Mouse (Mus musculus) lung, embryonic 15.5 days (tissue): ENCODE measurements around the gene Ifit1bl1. TPM values are rescaled to one million over a fixed set of nuclear protein-coding genes. Genes with fewer than 3 reads are reported as not detected.
A peak's percentile ranks its signal among the peaks of the same experiment; 100 is the strongest.
"Not testable (repeated sequence)": the region's sequence is repeated elsewhere in the genome, so short reads cannot be mapped to it uniquely, and the experiment has no call there.

Experiments
- ATAC-seq: fragments of 200-750 bp; cut with Nextera tagmentation; 2 replicates; pipeline ENCODE4 v1.8.0; 2017; ENCODE audit warnings: moderate number of reproducible peaks, borderline replicate concordance; ENCODE audit not compliant: low FRiP score, low TSS enrichment; ENCODE audit errors: extremely low read depth
- H3K27ac ChIP-seq: fragments of 300-500 bp; sonication (generic); 2 replicates; pipeline ENCODE4 v1.5.1; 2015; ENCODE audit warnings: moderate library complexity, mild to moderate bottlenecking, inconsistent platforms
- H3K27me3 ChIP-seq: fragments of 300-500 bp; sonication (generic); 2 replicates; pipeline ENCODE4 v1.6.1; 2015; ENCODE audit warnings: inconsistent platforms
- H3K36me3 ChIP-seq: fragments of 300-500 bp; sonication (generic); 2 replicates; pipeline ENCODE4 v1.6.1; 2015; ENCODE audit warnings: inconsistent platforms
- H3K4me1 ChIP-seq: fragments of 300-500 bp; sonication (generic); 2 replicates; pipeline ENCODE4 v1.6.1; 2015; ENCODE audit warnings: inconsistent platforms
- H3K4me2 ChIP-seq: fragments of 300-500 bp; sonication (generic); 2 replicates; pipeline ENCODE4 v1.6.1; 2015; ENCODE audit warnings: inconsistent platforms, mild to moderate bottlenecking, moderate library complexity
- H3K4me3 ChIP-seq: fragments of 300-500 bp; sonication (generic); 2 replicates; pipeline ENCODE4 v1.5.1; 2015; ENCODE audit warnings: mild to moderate bottlenecking, inconsistent platforms
- H3K9ac ChIP-seq: fragments of 300-500 bp; sonication (generic); 2 replicates; pipeline ENCODE4 v1.6.1; 2015; ENCODE audit warnings: inconsistent platforms
- H3K9me3 ChIP-seq: fragments of 300-500 bp; sonication (generic); 2 replicates; pipeline ENCODE4 v1.6.1; 2016; ENCODE audit warnings: inconsistent platforms
- WGBS: fragments of 180-500 bp; shearing (Covaris S2); methylation state at CpG from one replicate; pipeline ENCODE4 v1.1.7; 2015; 5-methylcytosine and 5-hydroxymethylcytosine counted together
- polyA plus RNA-seq: library from polyadenylated mRNA; unstranded; fragments of >200 nt; fragmentation: Nextera tagmentation; extraction: Ambion mirVana; gene quantifications from 2 replicates; pipeline ENCODE4 v1.2.1, GENCODE M21; 2015

Gene Ifit1bl1
- polyA plus RNA-seq, 1 experiment from 2014 or later: 0.54 TPM

DNA sequence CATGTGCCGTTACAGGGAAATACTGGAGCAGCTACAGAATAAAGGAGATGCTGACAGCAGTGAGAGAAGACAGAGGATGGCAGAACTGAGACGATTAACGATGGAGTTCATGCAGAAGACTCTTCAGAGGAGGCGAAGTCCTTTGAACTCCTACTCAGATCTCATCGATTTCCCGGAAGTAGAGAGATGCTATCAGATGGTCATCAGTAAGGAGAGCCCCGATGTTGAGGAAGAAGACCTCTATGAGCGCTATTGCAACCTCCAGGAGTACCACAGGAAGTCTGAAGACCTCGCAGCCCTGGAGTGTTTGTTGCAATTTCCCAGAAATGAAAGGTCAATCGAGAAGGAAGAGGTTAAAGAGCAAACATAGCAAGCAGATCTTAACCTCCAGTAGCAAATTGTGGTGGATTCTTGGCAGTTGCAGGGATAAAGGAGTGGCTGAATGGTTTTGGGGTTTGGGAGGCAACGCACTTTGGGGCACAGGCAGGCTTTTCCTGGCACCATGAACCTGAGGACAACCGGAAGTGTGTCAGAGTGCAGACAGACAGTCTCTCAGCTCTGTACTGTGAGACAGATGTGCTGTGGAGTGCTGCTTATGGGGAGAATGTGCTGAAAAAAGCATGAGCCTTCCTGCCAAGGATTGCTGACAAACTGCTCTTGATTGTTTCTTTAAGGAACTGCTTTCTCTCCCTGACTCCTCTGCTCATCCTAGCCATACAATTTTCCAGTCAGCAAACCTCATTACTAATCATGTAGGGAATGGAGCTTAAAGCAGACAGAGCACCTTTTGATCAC lies 13.7 kb downstream of the Ifit1bl1 start:
- WGBS: 66% methylated on average over 9 of the region's 12 CpGs
- H3K4me1 ChIP-seq, H3K36me3 ChIP-seq, H3K27me3 ChIP-seq, H3K4me2 ChIP-seq, H3K4me3 ChIP-seq, H3K27ac ChIP-seq, H3K9me3 ChIP-seq, H3K9ac ChIP-seq: not testable (repeated sequence)
- 0 out of 2 replicates have a peak, but pooled peaks have one; percentile 16 for ATAC-seq

- 52% methylated on average over 5 of the region's 5 CpGs for WGBS
- not testable (repeated sequence) for H3K36me3 ChIP-seq, H3K27ac ChIP-seq, H3K4me3 ChIP-seq, H3K9me3 ChIP-seq, ATAC-seq, H3K4me2 ChIP-seq, H3K9ac ChIP-seq, H3K4me1 ChIP-seq, H3K27me3 ChIP-seq
Measured at GRCm38 (mm10) chr19:34585740-34586458, 15.9 kb downstream of the Ifit1bl1 start.

DNA sequence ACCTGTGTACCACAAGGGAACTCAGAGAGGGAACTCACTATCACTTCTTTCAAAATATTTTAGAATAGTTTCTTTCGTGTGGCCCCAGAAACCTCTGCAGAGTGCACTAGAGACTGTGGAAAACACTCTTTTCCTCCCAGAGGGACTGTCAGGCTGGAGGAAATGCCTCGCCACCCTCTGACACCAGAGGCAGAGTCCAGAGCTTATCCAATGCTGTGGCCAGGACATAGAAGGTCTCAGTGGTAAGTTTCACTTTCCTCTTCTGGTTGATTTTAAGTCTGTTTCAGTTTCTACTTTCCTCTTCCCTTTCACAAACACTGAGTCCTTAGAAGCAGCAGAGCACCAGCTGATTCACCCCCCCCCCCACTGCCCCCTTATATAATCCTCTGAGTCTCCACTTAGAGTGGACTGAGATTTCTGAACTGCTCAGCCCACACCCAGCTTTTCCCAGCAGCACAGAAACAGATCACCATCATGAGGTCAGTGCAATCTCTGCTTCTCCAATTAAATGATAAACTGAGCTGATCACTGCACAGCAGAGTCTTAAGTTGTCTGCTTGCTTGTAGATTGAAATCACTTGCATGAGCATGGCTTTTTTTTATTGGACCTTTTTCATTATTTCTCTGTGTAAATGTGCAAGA lies 18.5 kb downstream of the Ifit1bl1 start, which contains the start of gene Ifit3:
Gene Ifit3 (plus strand): TSS at position 406 of the 641 bp plus-strand sequence.
- H3K36me3 ChIP-seq, H3K4me3 ChIP-seq, H3K4me1 ChIP-seq, H3K9ac ChIP-seq, ATAC-seq, H3K9me3 ChIP-seq, H3K27ac ChIP-seq, H3K4me2 ChIP-seq, H3K27me3 ChIP-seq: not testable (repeated sequence)
- WGBS: 37% methylated on average over 2 of the region's 2 CpGs

DNA sequence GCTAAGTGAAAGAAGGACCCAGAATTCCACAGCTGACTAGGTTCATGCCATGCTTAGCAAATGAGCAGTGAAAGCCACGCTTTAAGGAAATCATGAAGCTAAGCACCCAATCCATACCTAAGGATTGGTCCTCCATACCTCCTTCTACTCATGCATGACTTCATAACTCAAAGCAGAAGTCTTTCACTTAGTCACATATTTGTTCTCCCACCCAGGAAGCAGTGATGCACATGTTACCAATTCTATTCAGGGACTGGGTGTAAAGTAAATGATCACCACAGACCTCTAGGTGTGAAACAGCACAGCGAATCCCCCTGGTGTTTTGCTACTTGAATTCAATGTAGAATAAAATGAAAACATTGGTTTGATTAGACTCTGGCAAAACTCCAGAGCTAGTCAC lies 19.1 kb downstream of the Ifit1bl1 start:
- 75% methylated on average over 2 of the region's 2 CpGs for WGBS

GRCm38 (mm10) chr19:34577121-34577520 lies 24.6 kb downstream of the Ifit1bl1 start:
- ATAC-seq: no peak
- Histone ChIP-seq H3K4me2 (no peak overlapping the region), H3K9ac (no peak overlapping the region), H3K27ac (0 out of 2 replicates have a peak overlapping the region, but pooled peaks have one; percentile 41), H3K9me3 (no peaks in the 10 kb centered on the region), H3K27me3 (no peaks in the 10 kb centered on the region), H3K36me3 (peaks cover 3% of the 10 kb centered on the region; the same call in 1 of the 2 replicates), H3K4me3 (no peak overlapping the region), H3K4me1 (no peaks in the 10 kb centered on the region)
- 46% methylated on average over 1 of the region's 1 CpGs for WGBS

More for the DNA sequence above, 19.1 kb downstream of the Ifit1bl1 start:
- not testable (repeated sequence) for H3K9ac ChIP-seq, H3K4me3 ChIP-seq, H3K27me3 ChIP-seq, ATAC-seq, H3K4me1 ChIP-seq, H3K36me3 ChIP-seq, H3K9me3 ChIP-seq, H3K27ac ChIP-seq, H3K4me2 ChIP-seq

- no peak overlapping the region for H3K4me3 ChIP-seq
- WGBS: 92% methylated on average over 5 of the region's 5 CpGs
- H3K4me1 ChIP-seq: peaks cover 5% of the 10 kb centered on the region; the same call in 1 of the 2 replicates
- no peak for ATAC-seq
- peaks cover 3% of the 10 kb centered on the region; the same call in 1 of the 2 replicates for H3K36me3 ChIP-seq
- no peak overlapping the region for H3K27ac ChIP-seq
- no peaks in the 10 kb centered on the region for H3K27me3 ChIP-seq
- H3K4me2 ChIP-seq: no peak overlapping the region
- H3K9ac ChIP-seq: no peak overlapping the region
- no peaks in the 10 kb centered on the region for H3K9me3 ChIP-seq
Measured at GRCm38 (mm10) chr19:34573650-34574049, 28.1 kb downstream of the Ifit1bl1 start.

DNA sequence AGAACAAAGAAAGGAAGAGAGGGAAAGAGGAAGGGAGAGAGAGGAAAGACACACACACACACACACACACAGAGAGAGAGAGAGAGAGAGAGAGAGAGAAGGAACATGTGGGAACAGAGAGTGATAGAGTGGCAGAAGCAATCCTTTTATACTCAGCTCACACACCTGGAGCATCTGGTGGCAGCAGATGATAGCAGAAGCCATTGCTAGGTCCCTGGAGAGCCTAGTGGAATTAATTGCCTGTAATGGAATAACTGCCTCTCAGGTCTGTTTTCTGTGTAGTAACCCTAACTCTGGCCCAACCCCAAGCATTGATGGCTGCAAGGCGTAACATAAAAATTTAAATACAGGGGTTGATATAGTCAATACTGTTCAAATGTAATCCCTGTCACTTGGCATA lies 30.7 kb downstream of the Ifit1bl1 start:
- ATAC-seq: no peak
- Histone ChIP-seq H3K27me3 (no peaks in the 10 kb centered on the region), H3K27ac (no peak overlapping the region), H3K9ac (no peak overlapping the region), H3K4me1 (peaks cover 5% of the 10 kb centered on the region; the same call in 1 of the 2 replicates), H3K36me3 (peaks cover 3% of the 10 kb centered on the region; the same call in 1 of the 2 replicates), H3K9me3 (no peaks in the 10 kb centered on the region), H3K4me3 (no peak overlapping the region), H3K4me2 (no peak overlapping the region)
- WGBS: 89% methylated on average over 1 of the region's 1 CpGs

DNA sequence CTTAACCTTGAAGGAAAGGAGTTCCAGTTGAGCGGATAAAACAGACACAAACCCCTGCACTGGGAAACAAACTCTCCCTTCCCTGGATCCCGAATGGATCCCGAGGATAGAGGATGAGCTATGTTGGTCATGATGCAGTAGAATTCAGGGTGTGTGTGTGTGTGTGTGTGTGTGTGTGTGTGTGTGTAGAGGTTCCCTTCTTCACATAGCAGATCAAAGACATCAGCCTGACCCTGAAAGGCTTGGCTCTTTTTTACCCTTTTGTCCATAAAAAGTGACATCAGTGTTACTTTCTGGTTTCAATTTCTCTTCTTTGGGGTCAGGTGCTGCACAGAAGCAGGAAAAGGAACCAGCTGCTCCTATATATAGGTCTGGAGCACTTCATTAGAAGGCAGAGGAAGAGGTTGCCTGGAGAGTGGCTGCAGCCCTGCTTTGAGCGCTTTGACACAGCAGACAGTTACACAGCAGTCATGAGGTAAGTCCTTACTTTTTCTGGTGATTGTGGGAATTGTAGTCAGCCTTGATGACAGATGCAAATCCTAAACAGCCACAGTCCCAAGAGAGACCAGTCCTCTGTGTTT lies 31.8 kb downstream of the Ifit1bl1 start:
- Histone ChIP-seq H3K27me3 (no peaks in the 10 kb centered on the region), H3K27ac (no peak overlapping the region), H3K36me3 (peaks cover 3% of the 10 kb centered on the region; the same call in 1 of the 2 replicates), H3K4me1 (peaks cover 5% of the 10 kb centered on the region; the same call in 1 of the 2 replicates), H3K9me3 (no peaks in the 10 kb centered on the region), H3K4me3 (no peak overlapping the region), H3K9ac (no peak overlapping the region), H3K4me2 (no peak overlapping the region)
- WGBS: 71% methylated on average over 4 of the region's 4 CpGs
- no peak for ATAC-seq

- no peaks in the 10 kb centered on the region for H3K9me3 ChIP-seq
- no peak overlapping the region for H3K27ac ChIP-seq
- peaks cover 3% of the 10 kb centered on the region; the same call in 1 of the 2 replicates for H3K36me3 ChIP-seq
- H3K4me1 ChIP-seq: peaks cover 5% of the 10 kb centered on the region; the same call in 1 of the 2 replicates
- H3K27me3 ChIP-seq: no peaks in the 10 kb centered on the region
- H3K9ac ChIP-seq: no peak overlapping the region
- no peak overlapping the region for H3K4me3 ChIP-seq
- no peak overlapping the region for H3K4me2 ChIP-seq
- no peak for ATAC-seq
- 51% methylated on average over 7 of the region's 7 CpGs for WGBS
Measured at GRCm38 (mm10) chr19:34568988-34569895, 32.5 kb downstream of the Ifit1bl1 start.

DNA sequence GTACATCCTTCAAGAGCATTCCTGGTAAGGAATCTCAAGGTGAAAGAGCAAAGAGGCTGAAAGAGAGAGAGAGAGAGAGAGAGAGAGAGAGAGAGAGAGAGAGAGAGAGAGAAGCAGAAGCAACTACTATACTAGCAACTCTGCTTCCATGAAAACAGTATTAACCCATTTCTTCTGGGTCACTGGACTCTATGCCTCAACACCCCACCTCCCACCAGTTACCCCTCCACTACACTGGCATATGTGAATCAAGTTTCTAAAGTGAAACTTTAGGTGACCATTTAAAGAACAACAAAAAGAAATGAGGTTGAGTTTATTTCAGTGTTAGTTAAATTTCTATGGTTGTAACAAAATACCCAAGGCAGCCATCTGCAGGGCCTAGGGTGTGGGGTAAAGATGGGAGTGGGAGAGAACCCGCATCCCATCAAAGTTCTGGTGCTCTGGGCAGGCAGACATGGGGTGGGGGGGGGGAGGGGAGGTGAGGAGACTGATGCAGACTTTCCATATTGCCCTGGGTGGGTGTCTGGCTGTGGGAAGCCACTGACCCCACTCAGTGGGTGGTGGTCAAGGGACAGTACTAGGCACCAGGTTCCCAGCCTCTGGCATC lies 35.5 kb downstream of the Ifit1bl1 start:
- no peak overlapping the region for H3K4me3 ChIP-seq
- no peak for ATAC-seq
- no peak overlapping the region for H3K4me2 ChIP-seq
- 100% methylated on average over 1 of the region's 1 CpGs for WGBS
- H3K36me3 ChIP-seq: no peaks in the 10 kb centered on the region
- H3K27me3 ChIP-seq: no peaks in the 10 kb centered on the region
- H3K9me3 ChIP-seq: no peaks in the 10 kb centered on the region
- H3K4me1 ChIP-seq: peaks cover 5% of the 10 kb centered on the region; the same call in 1 of the 2 replicates
- no peak overlapping the region for H3K27ac ChIP-seq
- H3K9ac ChIP-seq: no peak overlapping the region
